Mouse (Mus musculus) embryonic fibroblast, embryonic 13.5 days (primary cell): Measurements from ENCODE around the gene Pip4k2a.

Experiments
- CTCF ChIP-seq: IDR thresholded peaks from 2 replicates; pipeline ENCODE4 v1.5.1; 2011; ENCODE audit warnings: mild to moderate bottlenecking, control low read depth, low read length, moderate library complexity, borderline replicate concordance; ENCODE audit not compliant: insufficient read depth
- POLR2A ChIP-seq: IDR thresholded peaks from 2 replicates; pipeline ENCODE4 v1.6.1; 2011; ENCODE audit warnings: low read depth, mild to moderate bottlenecking, control low read depth, low read length, moderate library complexity

- TF ChIP-seq POLR2A (no peak), CTCF (no peak)
These were observed 198.5 kb downstream of the Pip4k2a start for GRCm38 (mm10) chr2:18799265-18799965.
